Mouse (Mus musculus) layer of hippocampus, postnatal 14 days (tissue): Measurements from ENCODE around the gene Gjc1. TPM values are rescaled to one million over a fixed set of nuclear protein-coding genes. Genes with fewer than 3 reads are reported as not detected.

Experiments used
- DNase-seq, 2 experiments: peaks; one replicate each; pipeline ENCODE4 v3.0.0; 2021 to 2022; ENCODE audit warnings: low spot score in 2 of 2, mixed read lengths in 1 of 2
- total RNA-seq, 2 experiments: library from RNA; stranded (reverse); gene quantifications; 2 replicates each; pipeline ENCODE4 v1.2.3; 2021

Gjc1 gene
- total RNA-seq, 2 experiments from 2014 or later = 10.3 to 12.9 TPM

- DNase-seq = no peak
These were observed 46.5 kb downstream of the Gjc1 start for GRCm38 (mm10) chr11:102772771-102773700.

DNA sequence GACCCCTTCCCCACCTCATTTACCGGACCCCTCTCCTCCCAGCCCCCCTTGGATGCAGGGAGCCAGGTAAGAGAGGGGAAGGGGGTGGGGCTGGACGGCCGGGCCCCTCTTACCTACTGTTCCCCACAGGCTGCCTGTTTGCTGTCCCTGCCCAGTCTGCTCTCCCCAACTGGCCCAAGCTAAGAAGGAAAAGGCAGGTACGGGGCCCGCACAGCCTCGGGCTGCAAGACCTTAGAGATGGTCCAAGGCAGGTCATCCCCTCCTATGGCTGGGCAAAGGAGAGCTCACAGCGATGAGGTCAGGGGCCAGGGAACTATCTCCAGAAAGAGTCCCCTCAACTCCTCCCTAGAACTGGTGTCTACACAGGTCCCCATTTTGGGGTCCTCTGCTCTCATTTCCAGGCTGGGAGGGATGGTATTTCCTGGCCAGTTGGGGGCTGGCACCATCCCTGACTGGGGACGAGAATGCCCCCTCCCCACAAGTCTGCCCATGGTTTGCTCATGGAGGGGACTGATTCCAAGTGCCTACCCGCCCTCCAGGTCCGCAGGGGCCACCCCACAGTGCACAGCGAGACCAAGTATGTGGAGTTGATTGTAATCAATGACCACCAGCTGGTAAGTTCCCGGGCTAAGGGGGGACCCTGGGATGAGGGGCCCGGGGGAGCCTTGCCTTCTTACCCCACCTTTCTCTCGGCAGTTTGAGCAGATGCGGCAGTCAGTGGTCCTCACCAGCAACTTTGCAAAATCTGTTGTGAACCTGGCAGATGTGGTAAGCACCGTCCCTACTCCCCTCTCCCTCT is 47.4 kb downstream of the Gjc1 start:
- DNase-seq = no peak

DNA sequence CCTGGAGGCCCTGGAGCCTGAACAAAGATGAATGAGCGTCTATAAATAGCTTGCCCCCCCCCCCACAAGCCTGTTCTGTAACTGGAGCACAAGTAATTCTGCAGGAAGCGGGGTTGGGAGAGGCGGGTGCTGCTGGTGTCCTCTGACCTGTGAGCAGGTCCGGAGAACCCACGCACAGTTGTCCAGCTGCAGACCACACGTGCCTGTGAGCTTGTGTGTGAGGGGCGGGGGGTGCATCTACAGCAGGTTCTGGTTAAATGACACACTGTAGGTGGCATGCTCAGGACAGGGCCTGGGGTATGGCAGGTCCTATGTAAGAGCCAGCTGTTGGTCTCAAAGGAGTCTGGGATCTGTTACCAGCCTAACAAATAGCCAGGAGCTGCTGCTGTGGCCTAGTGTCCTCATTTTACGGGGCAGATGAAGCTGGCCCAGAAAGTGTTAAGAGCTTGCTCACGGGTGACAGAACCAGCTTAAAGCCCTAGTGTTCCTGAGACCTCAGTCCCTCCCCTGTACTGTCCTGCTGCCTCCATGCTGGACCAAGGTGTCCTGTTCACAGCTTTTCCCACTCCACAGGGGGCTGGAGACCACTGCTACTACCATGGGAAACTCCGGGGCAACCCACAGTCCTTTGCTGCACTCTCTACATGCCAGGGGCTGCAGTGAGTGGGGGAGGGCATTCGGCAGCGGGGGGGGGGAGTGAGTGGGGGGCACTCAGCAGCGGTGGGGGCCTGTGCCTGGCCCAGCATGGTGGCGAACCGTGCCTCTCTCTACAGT is 48.7 kb downstream of the Gjc1 start:
- DNase-seq = no peak

DNA sequence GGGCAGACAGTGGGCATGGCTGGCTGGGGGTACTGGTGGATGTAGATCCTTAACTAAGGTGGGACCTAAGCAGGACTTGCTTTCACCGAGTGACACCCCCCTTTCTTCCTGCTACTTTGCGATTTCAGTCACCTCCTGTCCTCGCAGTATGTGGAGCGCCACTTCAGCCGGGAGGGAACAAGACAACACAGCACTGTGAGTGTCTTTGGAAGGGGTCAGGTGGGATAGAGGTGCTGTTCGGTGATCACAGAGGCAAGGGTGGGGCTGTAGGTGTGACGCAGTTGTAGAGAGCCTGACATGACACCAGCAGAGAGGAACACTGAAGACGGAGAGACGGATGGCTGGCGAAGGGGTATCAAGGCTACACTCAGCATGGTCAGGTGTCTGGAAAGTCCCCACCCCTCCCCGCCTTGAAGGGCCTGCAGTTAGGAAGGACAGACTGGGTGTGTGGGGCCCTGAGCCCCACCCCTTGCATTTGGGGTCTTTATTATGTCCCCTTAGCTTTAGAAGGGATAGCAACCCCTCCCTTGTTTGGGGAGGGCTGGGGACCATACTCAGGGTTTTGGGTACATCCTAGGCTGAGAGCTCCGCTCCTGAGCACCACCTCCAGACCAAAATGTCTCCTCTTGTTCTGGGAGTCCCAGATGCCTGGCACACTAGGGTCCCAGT is 49.4 kb downstream of the Gjc1 start:
- DNase-seq = no peak

GRCm38 (mm10) chr11:102769141-102769540 is 50.4 kb downstream of the Gjc1 start:
- no peak for DNase-seq

DNA sequence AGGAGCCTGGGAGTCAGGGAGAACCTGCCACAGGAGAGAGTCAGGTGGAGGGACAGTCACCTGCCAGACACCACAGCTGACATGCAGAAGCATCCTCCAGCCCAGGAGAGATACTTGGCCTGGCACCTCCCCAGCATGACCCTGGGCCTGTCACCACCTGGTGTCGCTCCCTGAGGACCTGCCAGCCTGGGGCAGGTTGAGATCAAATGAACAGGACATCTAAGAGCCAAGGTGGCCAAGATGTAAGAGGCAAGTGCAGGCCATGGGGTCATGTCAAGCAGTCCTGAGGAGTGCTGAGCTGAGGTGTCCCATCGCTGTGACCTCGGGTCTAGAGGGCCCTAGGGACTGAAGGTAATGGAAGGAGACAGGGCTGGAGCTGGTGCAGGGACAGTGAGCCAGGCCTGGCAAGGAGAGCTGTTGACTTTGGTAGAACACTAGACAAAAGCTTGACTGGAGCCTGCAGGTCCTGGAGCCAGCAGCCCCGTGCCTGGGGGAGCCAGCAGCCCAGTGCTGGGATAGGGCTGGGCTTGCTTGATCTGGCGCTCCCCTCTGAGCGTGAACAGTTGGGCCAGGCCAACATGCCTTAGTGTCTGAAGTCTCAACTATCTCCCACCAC is 52.3 kb downstream of the Gjc1 start:
- DNase-seq = no peak

GRCm38 (mm10) chr11:102765416-102765815 is 54.1 kb downstream of the Gjc1 start:
- DNase-seq = no peak

- DNase-seq = no peak
These were observed 56.3 kb downstream of the Gjc1 start for GRCm38 (mm10) chr11:102763009-102763767.

GRCm38 (mm10) chr11:102762248-102762647 is 57.3 kb downstream of the Gjc1 start:
- DNase-seq = no peak

GRCm38 (mm10) chr11:102761309-102762210 is 57.9 kb downstream of the Gjc1 start, which contains the start of gene Adam11:
Gene Adam11 (plus strand): TSS chr11:102761439.
- no peak for DNase-seq

DNA sequence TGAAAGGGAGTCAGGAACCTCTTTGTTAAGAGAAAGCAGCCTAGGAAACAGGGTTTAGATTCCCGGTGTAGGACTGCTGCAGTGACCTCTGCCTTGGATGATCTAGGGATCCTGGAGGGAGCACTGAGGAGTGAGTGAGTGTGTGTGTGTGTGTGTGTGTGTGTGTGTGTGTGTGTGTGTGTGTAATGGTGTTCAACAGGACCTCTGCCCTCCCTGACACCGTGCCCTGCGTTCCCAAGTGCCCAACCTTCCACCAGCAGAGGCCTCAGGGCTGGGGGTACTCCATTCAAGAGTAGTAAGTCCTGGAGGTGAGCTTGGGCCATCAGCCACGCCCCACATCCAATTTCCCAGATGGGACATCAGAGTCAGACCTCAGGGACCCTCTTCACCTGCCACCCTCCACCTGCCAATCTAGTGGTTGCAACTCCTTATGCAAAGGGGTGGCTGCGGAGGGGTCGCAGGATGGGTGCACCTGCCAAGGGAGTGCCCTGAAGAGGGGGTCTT is 58.6 kb downstream of the Gjc1 start:
- DNase-seq = no peak

DNA sequence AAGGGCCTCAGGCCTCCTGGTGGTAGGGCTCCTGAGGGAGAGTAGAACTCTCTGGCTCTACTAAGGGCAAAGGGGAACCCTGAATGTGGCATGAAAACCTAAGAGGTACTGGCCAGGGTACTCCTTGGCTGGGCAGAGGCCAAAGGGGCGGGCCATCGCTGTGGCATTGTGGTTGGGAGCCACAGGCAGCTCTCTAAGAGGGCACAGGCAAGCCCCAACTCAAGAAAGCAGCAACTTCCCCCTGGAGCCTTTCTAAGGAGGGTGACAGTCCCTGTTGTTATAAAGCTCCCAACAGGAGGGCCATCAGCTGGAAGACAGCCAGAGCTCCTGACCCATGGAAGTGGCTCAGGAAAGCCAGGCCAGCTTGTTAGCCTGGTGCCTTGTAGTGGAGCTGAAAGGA is 60.5 kb downstream of the Gjc1 start:
- no peak for DNase-seq

DNA sequence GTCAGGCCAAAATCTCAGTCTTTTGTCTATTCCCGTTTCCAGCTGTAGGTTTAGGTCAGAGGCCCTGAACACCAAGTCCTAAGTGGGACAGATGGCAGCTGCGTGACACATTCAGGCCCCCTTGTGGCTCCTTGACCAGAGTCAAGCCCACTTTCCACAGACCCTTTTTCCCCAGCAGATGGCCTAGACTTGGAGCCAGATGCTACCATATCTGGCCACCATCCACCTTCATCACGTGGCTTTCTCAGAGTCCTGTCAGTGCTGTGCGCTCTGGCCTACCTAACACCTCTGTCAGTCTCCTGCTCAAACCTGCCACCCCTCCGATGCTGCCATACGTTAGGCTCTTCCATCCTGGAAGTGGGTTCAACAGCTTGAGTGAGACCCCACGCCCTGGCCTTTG is 64.1 kb downstream of the Gjc1 start:
- DNase-seq = no peak

DNA sequence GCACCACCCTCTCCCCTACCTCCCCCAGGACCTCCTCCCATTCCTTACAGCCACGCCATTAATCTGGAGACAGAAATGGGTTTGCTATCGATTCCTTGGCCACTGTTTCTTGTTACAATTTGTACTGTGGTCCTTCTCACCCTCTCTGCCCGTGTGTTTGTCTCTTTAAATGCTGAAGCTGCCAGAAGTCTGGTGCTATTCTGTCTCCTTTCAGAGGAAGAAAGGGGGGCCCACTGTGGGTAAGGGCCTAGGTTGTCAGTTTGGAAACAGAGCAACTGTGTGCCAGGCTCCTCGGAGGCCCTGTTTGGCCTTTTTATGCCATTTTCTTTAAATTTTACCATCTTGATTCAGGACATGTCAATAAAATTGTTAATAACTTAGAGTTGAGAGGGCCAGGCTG is 65.1 kb downstream of the Gjc1 start:
- no peak for DNase-seq

DNA sequence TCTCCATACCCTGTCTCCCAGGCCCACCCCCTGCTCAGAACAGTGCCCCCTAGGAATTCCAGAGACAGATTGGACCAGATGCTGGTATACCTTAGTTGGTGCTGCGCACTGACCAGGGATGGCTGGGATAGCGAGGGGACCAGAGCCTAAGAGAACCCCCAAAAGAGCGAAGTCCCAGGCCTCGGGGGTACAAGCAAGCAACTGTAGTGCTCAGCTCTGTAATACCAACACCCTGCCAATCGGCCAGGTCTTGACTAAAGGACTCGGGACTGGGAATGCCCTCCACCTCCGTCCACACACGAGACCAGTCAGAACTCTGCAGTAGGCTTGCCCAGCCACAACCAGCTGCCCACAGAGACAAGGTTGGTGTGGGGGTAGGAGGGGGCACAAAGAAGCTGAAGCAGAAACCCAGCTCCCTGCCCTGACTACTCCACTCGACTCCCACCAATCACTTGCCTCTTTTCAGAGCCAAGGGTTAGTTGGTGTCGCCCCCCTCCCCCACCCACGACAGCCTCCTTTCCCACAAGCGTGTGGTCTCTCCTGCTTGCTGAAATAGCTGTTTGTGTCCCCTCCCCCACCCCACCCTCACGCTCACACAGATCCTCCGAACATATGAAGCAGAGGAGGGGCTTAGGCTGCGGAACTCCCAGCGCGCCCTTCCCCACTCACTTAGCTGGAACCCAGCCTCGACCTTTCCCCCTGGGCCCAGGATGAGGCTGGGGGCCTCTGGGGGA is 65.7 kb downstream of the Gjc1 start:
- no peak for DNase-seq

DNA sequence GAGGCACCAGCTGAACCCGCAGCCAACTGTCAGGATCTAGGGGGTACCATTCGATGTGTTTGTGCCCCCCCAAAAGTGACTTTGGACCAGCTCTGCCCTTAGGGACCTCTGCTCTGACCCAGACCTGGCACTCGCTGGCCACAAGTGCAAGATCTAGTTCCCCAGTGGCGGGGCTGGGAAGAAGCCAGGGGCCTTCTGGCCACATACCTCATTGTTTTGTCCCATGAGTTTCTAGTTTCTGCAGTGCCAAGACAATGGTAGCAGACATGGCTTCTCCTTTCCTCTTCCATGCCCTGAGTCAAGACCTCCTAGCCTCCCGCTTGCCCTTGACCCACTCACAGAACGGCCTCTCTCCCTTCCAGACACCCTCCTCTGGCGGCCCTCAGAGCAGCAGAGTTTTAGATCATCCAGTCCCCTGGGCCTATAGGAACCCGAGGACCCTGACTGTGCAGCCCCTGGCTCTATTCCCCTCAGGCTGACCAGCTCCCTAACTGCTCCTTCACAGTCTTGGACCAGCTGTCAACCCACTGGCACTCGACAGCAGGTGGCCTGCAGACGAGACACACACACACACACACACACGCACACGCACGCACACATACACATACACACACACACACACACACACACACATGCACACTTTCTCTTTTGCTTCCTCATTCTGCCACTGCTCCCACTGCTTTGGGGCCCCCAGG is 66.5 kb downstream of the Gjc1 start:
- no peak for DNase-seq

DNA sequence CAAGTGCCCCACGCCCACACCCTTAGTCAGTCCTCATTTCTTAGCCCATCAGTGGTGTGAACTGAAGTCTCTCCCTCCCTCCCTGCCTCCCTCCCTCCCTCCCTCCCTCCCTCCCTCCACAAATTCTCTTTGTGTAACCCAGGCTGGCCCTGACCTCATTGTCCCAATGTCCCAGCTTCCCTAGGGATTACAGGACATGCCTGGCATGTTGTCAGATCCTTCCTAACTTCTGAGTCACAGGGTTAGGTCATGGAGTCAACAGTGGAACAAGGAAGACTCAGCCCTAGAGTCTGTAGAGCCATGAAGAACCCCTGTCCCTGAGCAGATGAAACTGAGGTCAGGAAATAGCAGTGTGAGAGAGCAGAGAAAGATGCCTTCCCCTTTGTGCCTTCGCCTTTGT is 69.8 kb downstream of the Gjc1 start:
- DNase-seq = no peak
